Mouse (Mus musculus) adrenal gland, postnatal 10 days (tissue): ENCODE data around the gene A930017K11Rik. TPM values are rescaled to one million over a fixed set of nuclear protein-coding genes. Genes with fewer than 3 reads are reported as not detected.

Source experiments
- DNase-seq: peaks from one replicate; pipeline ENCODE4 v3.0.0; 2021; ENCODE audit warnings: mixed read lengths
- long read RNA-seq, 2 experiments: library from polyadenylated mRNA; stranded (forward); transcript quantifications; one replicate each; pipeline ENCODE4 v2.0.0; 2021
- total RNA-seq, 2 experiments: library from RNA; stranded (reverse); gene quantifications; 2 replicates each; pipeline ENCODE4 v1.2.3; 2021

Gene A930017K11Rik
- not detected for total RNA-seq
- long read RNA-seq, experiment 1 = 0 reads
- long read RNA-seq, experiment 2 = 0 reads

GRCm38 (mm10) chr17:25951803-25952623 lies at the start of gene A930017K11Rik:
TSS of gene A930017K11Rik (minus strand) at chr17:25952565.
- DNase-seq = no peak

- DNase-seq = no peak
Measured at GRCm38 (mm10) chr17:25998425-25998824, 46.1 kb upstream of the A930017K11Rik start.

GRCm38 (mm10) chr17:25993489-25993888 lies 41.1 kb upstream of the A930017K11Rik start:
- no peak for DNase-seq

- no peak for DNase-seq
Measured at GRCm38 (mm10) chr17:25992274-25992673, 39.9 kb upstream of the A930017K11Rik start.

- no peak for DNase-seq
Measured at GRCm38 (mm10) chr17:25990331-25990730, 38.0 kb upstream of the A930017K11Rik start.

- DNase-seq = peak; percentile 94
Measured at GRCm38 (mm10) chr17:25985306-25986294, 33.2 kb upstream of the A930017K11Rik start, which contains the start of gene Capn15. TSS of gene Capn15 (minus strand) at chr17:25985796.

GRCm38 (mm10) chr17:25984556-25985305 lies 32.4 kb upstream of the A930017K11Rik start:
- no peak for DNase-seq

- DNase-seq = no peak
Measured at GRCm38 (mm10) chr17:25984066-25984465, 31.7 kb upstream of the A930017K11Rik start.

GRCm38 (mm10) chr17:25982913-25983312 lies 30.5 kb upstream of the A930017K11Rik start:
- DNase-seq = no peak

- DNase-seq = peak; percentile 56
Measured at GRCm38 (mm10) chr17:25980854-25981253, 28.5 kb upstream of the A930017K11Rik start.

GRCm38 (mm10) chr17:25979829-25980738 lies 27.7 kb upstream of the A930017K11Rik start:
- DNase-seq = no peak

- DNase-seq = no peak
Measured at GRCm38 (mm10) chr17:25970954-25971707, 18.8 kb upstream of the A930017K11Rik start.

- no peak for DNase-seq
Measured at GRCm38 (mm10) chr17:25970448-25970847, 18.1 kb upstream of the A930017K11Rik start.

- no peak for DNase-seq
Measured at GRCm38 (mm10) chr17:25968176-25968575, 15.8 kb upstream of the A930017K11Rik start.

- peak; percentile 33 for DNase-seq
Measured at GRCm38 (mm10) chr17:25967652-25968051, 15.3 kb upstream of the A930017K11Rik start.

GRCm38 (mm10) chr17:25964271-25964670 lies 11.9 kb upstream of the A930017K11Rik start:
- no peak for DNase-seq

- DNase-seq = no peak
Measured at GRCm38 (mm10) chr17:25962413-25962905, 10.1 kb upstream of the A930017K11Rik start.

GRCm38 (mm10) chr17:25961566-25961965 lies 9.2 kb upstream of the A930017K11Rik start:
- no peak for DNase-seq

GRCm38 (mm10) chr17:25959630-25960467 lies 7.5 kb upstream of the A930017K11Rik start:
- no peak for DNase-seq
